Mouse (Mus musculus): Measurements from ENCODE around the gene Olfm1. TPM values are rescaled to one million over a fixed set of nuclear protein-coding genes. Genes with fewer than 3 reads are reported as not detected.

The Olfm1 gene
- polyA plus RNA-seq, 1 experiment = 12.7 TPM

DNA sequence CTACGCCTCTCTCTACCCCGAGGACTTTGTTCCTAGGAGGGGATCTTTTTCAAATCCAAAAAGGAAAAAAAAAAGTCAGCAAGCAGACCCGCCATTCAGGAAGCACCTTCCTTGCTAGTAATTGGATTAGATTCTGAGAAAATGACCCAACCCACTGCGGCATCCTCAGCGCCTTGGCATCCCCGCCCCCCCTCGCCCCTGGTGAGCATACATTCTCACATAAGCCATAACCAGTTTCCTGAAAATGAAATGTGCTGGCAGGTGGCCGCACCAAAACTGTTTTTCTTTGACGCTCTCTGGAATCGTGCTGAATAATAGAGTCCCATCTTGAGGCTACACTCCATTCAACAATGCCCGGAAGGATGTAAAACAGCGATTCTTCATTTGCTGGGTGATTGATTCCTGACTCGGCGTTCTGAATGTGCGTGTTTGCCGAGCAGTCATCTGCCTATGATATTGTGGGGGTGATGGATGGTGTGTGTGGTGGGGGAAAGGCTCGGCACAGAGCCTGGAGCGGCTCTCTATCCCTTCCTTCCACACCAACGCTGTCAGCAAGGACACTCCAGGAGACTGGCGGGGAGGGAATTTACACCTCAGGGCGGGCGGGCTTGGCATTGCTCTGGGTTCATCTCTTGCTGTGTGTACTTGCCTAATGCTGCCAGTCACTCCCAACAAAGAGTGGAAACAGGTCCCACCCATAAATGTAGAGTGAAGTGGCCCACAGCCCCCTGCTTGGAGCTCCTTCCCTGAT, 18.9 kb downstream of the Olfm1 start:
- H3K4me3 ChIP-seq (ENCODE audit: insufficient read depth, low read depth, low read length) = no peak overlapping the region
- H3K4me1 ChIP-seq (ENCODE audit: control insufficient read depth, insufficient read depth, insufficient read length, low read length) = no peaks in the 10 kb centered on the region
- H3K27ac ChIP-seq (replicated peaks; ENCODE audit: low read depth, low read length) = no peak overlapping the region

GRCm38 (mm10) chr2:28212911-28213310, 20.1 kb downstream of the Olfm1 start:
- Histone ChIP-seq H3K4me3 (ENCODE audit: insufficient read depth, low read depth, low read length) (no peak overlapping the region), H3K4me1 (ENCODE audit: control insufficient read depth, insufficient read depth, insufficient read length, low read length) (no peaks in the 10 kb centered on the region), H3K27ac (replicated peaks; ENCODE audit: low read depth, low read length) (no peak overlapping the region)

GRCm38 (mm10) chr2:28216211-28216775, 23.5 kb downstream of the Olfm1 start:
- H3K27ac ChIP-seq (replicated peaks; ENCODE audit: low read depth, low read length) = no peak overlapping the region
- no peak overlapping the region for H3K4me3 ChIP-seq (ENCODE audit: insufficient read depth, low read depth, low read length)
- no peaks in the 10 kb centered on the region for H3K4me1 ChIP-seq (ENCODE audit: control insufficient read depth, insufficient read depth, insufficient read length, low read length)

GRCm38 (mm10) chr2:28217783-28218182, 25.0 kb downstream of the Olfm1 start:
- Histone ChIP-seq H3K4me1 (ENCODE audit: control insufficient read depth, insufficient read depth, insufficient read length, low read length) (no peaks in the 10 kb centered on the region), H3K4me3 (ENCODE audit: insufficient read depth, low read depth, low read length) (no peak overlapping the region), H3K27ac (replicated peaks; ENCODE audit: low read depth, low read length) (no peak overlapping the region)

GRCm38 (mm10) chr2:28218651-28219356, 26.0 kb downstream of the Olfm1 start:
- no peak overlapping the region for H3K4me3 ChIP-seq (ENCODE audit: insufficient read depth, low read depth, low read length)
- no peaks in the 10 kb centered on the region for H3K4me1 ChIP-seq (ENCODE audit: control insufficient read depth, insufficient read depth, insufficient read length, low read length)
- no peak overlapping the region for H3K27ac ChIP-seq (replicated peaks; ENCODE audit: low read depth, low read length)

DNA sequence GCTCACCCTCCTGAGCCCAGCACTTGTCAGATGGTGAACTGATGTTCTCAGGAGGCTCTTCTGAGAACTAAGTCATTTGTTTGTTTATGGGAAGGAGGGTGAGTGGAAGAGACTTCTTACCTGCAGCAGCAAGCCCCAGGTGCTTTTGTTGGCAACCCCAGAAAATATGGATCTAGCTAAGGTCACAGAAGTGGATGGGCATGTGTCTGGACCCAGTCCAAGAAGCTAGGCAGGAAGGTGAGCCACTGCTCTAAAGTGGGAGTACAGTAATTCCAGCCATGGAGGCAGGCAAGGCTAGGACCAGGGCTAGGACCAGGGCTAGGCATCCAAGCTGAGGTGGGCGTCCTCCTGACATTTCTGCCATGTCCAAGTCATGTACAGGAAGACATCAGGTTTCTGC, 26.8 kb downstream of the Olfm1 start:
- H3K4me3 ChIP-seq (ENCODE audit: insufficient read depth, low read depth, low read length) = no peak overlapping the region
- H3K4me1 ChIP-seq (ENCODE audit: control insufficient read depth, insufficient read depth, insufficient read length, low read length) = no peaks in the 10 kb centered on the region
- H3K27ac ChIP-seq (replicated peaks; ENCODE audit: low read depth, low read length) = no peak overlapping the region

DNA sequence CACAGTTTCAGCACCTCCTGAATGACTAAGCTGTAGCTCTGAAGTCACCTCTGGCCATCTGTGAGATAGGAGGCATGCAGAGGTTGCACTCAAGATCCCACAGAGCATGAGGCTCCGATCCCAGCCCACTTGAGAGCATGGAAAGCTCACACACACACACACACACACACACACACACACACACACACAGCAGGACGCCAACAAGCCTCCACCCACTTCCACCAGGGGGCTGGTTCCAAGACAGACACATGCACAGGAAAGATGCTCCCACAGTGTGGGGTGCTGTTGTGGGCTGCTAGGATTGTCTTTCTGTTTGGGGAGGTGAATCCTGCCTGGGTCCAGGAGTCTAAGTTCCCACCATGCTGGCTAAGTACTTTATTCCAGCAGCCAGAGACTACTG, 29.0 kb downstream of the Olfm1 start:
- H3K4me1 ChIP-seq (ENCODE audit: control insufficient read depth, insufficient read depth, insufficient read length, low read length) = no peaks in the 10 kb centered on the region
- no peak overlapping the region for H3K27ac ChIP-seq (replicated peaks; ENCODE audit: low read depth, low read length)
- no peak overlapping the region for H3K4me3 ChIP-seq (ENCODE audit: insufficient read depth, low read depth, low read length)

- H3K4me1 ChIP-seq (ENCODE audit: control insufficient read depth, insufficient read depth, insufficient read length, low read length) = no peaks in the 10 kb centered on the region
- no peak overlapping the region for H3K4me3 ChIP-seq (ENCODE audit: insufficient read depth, low read depth, low read length)
- H3K27ac ChIP-seq (replicated peaks; ENCODE audit: low read depth, low read length) = no peak overlapping the region
Measured at GRCm38 (mm10) chr2:28224819-28225218, 32.0 kb downstream of the Olfm1 start.

GRCm38 (mm10) chr2:28225906-28226305, 33.1 kb downstream of the Olfm1 start:
- Histone ChIP-seq H3K4me1 (ENCODE audit: control insufficient read depth, insufficient read depth, insufficient read length, low read length) (no peaks in the 10 kb centered on the region), H3K4me3 (ENCODE audit: insufficient read depth, low read depth, low read length) (no peak overlapping the region), H3K27ac (replicated peaks; ENCODE audit: low read depth, low read length) (no peak overlapping the region)

DNA sequence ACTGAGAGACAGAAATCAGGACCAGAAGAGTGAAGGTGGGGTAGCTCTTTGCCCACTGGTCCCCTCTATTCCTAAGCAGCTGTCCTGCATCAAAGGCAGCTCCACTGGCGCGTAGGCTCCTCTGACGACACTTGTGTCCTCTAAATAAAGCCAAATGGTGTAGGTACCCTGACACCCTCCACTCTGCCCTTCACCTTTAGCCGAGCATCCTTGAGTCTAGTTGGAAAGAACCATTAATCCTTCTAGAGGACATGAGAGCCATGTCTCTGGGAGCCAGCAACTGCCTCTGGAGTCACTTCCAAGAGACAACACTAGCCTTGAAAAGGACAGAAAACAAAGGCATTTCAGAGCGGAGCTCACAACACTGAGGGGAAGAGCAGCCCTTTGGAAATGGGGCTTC, 34.2 kb downstream of the Olfm1 start:
- no peak overlapping the region for H3K27ac ChIP-seq (replicated peaks; ENCODE audit: low read depth, low read length)
- H3K4me1 ChIP-seq (ENCODE audit: control insufficient read depth, insufficient read depth, insufficient read length, low read length) = no peaks in the 10 kb centered on the region
- no peak overlapping the region for H3K4me3 ChIP-seq (ENCODE audit: insufficient read depth, low read depth, low read length)

- no peak overlapping the region for H3K27ac ChIP-seq (replicated peaks; ENCODE audit: low read depth, low read length)
- H3K4me1 ChIP-seq (ENCODE audit: control insufficient read depth, insufficient read depth, insufficient read length, low read length) = no peaks in the 10 kb centered on the region
- H3K4me3 ChIP-seq (ENCODE audit: insufficient read depth, low read depth, low read length) = no peak overlapping the region
Measured at GRCm38 (mm10) chr2:28227589-28228191, 34.9 kb downstream of the Olfm1 start.

- Histone ChIP-seq H3K27ac (replicated peaks; ENCODE audit: low read depth, low read length) (no peak overlapping the region), H3K4me3 (ENCODE audit: insufficient read depth, low read depth, low read length) (no peak overlapping the region), H3K4me1 (ENCODE audit: control insufficient read depth, insufficient read depth, insufficient read length, low read length) (no peaks in the 10 kb centered on the region)
Measured at GRCm38 (mm10) chr2:28228364-28228763, 35.6 kb downstream of the Olfm1 start.

GRCm38 (mm10) chr2:28235129-28235528, 42.3 kb downstream of the Olfm1 start:
- Histone ChIP-seq H3K4me3 (ENCODE audit: insufficient read depth, low read depth, low read length) (no peak overlapping the region), H3K4me1 (ENCODE audit: control insufficient read depth, insufficient read depth, insufficient read length, low read length) (no peaks in the 10 kb centered on the region), H3K27ac (replicated peaks; ENCODE audit: low read depth, low read length) (no peak overlapping the region)

GRCm38 (mm10) chr2:28236447-28236846, 43.7 kb downstream of the Olfm1 start:
- H3K27ac ChIP-seq (replicated peaks; ENCODE audit: low read depth, low read length) = no peak overlapping the region
- H3K4me3 ChIP-seq (ENCODE audit: insufficient read depth, low read depth, low read length) = no peak overlapping the region
- H3K4me1 ChIP-seq (ENCODE audit: control insufficient read depth, insufficient read depth, insufficient read length, low read length) = no peaks in the 10 kb centered on the region

DNA sequence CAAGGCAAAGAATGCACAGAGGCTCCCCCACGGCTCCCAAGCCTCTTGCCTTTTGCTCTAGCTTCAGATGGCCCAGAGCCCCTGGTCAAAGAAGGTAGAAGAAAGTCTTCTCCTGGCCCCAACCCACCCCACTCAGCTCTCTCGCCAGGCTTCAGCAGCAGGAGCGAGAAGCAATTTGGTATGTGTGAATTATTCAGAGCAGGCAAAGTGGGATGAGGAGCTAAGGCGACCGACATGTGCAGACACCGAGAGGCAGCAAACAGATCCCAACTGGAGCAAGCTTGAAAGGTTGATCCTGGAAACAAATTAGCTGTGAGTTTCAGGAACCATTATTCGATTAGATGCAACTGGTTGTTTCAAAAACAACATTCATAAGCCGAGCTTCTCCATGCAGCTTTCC, 46.8 kb downstream of the Olfm1 start:
- no peak overlapping the region for H3K27ac ChIP-seq (replicated peaks; ENCODE audit: low read depth, low read length)
- H3K4me3 ChIP-seq (ENCODE audit: insufficient read depth, low read depth, low read length) = no peak overlapping the region
- no peaks in the 10 kb centered on the region for H3K4me1 ChIP-seq (ENCODE audit: control insufficient read depth, insufficient read depth, insufficient read length, low read length)
